Mouse (Mus musculus): ENCODE measurements around the gene Prkrip1. TPM values are rescaled to one million over a fixed set of nuclear protein-coding genes. Genes with fewer than 3 reads are reported as not detected.

The Prkrip1 gene
- polyA plus RNA-seq (2015; fragmentation: Nextera tagmentation; extraction: Ambion mirVana): 32.1 and 34.8 TPM in 2 replicates

GRCm38 (mm10) chr5:136198474-136199391, at the start of gene Prkrip1:
Gene Prkrip1 (minus strand): TSS chr5:136198963.

GRCm38 (mm10) chr5:136246452-136246838, 47.7 kb upstream of the Prkrip1 start, which contains the start of gene Sh2b2:
Gene Sh2b2 (minus strand): TSS chr5:136246556.

DNA sequence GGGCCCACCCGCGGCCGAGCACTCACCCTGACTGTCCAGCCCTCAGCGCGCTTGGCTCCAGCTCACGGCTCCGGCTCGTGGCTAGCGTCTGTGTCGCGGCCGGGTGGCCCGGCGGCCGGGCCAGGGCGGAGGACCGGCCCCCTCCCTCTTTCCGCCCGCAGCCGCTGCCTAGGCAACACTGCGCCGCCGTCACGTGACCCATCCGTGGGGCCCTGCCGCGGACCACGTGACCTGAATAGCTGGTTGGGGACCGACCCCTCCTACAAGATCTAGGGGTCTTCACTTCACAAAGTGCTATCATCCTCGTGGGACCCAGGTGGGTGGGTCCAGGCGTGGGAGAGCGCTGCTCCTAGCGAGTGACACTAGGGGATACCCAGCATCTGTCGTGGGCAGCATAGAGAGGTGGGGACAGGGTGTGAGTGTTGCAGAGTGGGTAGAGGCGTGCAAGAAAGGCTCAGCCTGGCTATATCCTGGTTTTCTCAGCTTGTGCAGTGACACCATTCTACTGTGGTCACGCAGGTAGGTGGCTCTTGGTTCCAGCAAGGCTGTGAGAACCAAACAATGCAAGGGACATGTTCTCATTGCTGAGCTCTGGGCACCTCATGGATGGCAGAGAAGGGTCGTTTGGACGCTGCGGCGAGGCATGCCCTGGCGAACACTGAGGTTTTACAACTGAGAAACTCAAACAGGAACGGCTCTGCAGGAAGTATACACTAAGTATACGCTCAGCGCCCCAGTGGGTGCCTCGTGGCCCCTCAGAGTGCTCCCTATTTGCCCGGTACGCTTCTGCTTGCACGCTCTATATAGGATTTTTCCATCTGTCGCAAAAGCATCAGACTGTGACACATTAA, 28.0 kb downstream of the Prkrip1 start, which contains the start of gene Orai2:
Gene Orai2, minus strand, starts transcription at position 202 of the 851 bp plus-strand sequence.

DNA sequence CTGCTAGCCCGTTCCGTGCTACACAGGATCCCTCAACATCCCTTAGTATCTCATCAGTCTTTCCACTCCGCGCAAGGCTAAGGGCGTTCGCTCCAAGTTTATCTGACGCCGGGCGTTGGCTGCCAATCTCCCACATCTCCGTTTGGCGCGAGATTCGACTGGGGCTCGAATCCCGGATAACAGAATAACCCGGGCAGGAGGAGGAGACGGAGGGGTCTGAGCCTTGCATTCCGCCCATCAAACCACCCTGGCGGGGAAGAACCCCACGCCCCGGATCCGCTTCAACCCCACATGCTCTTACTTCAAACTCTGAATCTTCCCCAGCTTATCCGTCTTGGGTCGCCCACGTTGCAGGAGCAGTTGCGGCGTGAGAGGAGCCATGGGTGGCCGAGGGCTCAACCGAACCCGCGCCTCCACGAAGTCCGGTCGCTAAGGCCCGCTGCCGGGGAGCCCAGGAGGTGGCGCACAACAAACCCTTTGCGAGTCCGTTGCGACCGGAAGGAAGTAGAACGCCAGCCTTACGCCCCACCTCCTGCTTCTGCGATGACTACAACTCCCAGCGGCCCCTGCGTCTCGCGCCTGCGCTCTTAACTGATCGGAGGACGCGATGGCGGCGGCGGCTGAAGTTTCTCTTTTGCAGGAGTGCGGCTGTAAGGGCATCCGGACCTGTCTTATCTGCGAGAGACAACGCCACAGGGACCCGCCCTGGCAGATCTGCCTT, 63.0 kb downstream of the Prkrip1 start, which contains the start of the genes Lrwd1 and Alkbh4:
Gene Lrwd1, minus strand, starts transcription at position 504 of the 721 bp plus-strand sequence.
Gene Alkbh4, plus strand, starts transcription at position 576 of the 721 bp plus-strand sequence.

Other genes with a start within 250 kb of the Prkrip1 start
- 2.0 and 2.9 TPM in 2 replicates for gene Ssc4d, start 224.4 kb downstream of the Prkrip1 start, polyA plus RNA-seq (2015; fragmentation: Nextera tagmentation; extraction: Ambion mirVana)
- not detected in 2 replicates for gene Zp3, start 218.9 kb downstream of the Prkrip1 start, polyA plus RNA-seq (2015; fragmentation: Nextera tagmentation; extraction: Ambion mirVana)
- 18.1 and 18.9 TPM in 2 replicates for gene Dtx2, start 204.2 kb downstream of the Prkrip1 start, polyA plus RNA-seq (2015; fragmentation: Nextera tagmentation; extraction: Ambion mirVana)
- 119 and 139 TPM in 2 replicates for gene Upk3b, start 160.5 kb downstream of the Prkrip1 start, polyA plus RNA-seq (2015; fragmentation: Nextera tagmentation; extraction: Ambion mirVana)
- 55.0 and 58.6 TPM in 2 replicates for gene Upk3bl, start 144.5 kb downstream of the Prkrip1 start, polyA plus RNA-seq (2015; fragmentation: Nextera tagmentation; extraction: Ambion mirVana)
- 5.5 and 6.1 TPM in 2 replicates for gene Rasa4, start 115.0 kb downstream of the Prkrip1 start, polyA plus RNA-seq (2015; fragmentation: Nextera tagmentation; extraction: Ambion mirVana)
- 135 and 146 TPM in 2 replicates for gene Polr2j, start 82.3 kb downstream of the Prkrip1 start, polyA plus RNA-seq (2015; fragmentation: Nextera tagmentation; extraction: Ambion mirVana)
- 12.4 and 14.1 TPM in 2 replicates for gene Lrwd1, start 62.9 kb downstream of the Prkrip1 start, polyA plus RNA-seq (2015; fragmentation: Nextera tagmentation; extraction: Ambion mirVana)
- 6.6 and 7.3 TPM in 2 replicates for gene Alkbh4, start 62.8 kb downstream of the Prkrip1 start, polyA plus RNA-seq (2015; fragmentation: Nextera tagmentation; extraction: Ambion mirVana)
- 5.9 and 6.2 TPM in 2 replicates for gene Orai2, start 28.2 kb downstream of the Prkrip1 start, polyA plus RNA-seq (2015; fragmentation: Nextera tagmentation; extraction: Ambion mirVana)
- 1.2 and 3.3 TPM in 2 replicates for gene Sh2b2, start 47.6 kb upstream of the Prkrip1 start, polyA plus RNA-seq (2015; fragmentation: Nextera tagmentation; extraction: Ambion mirVana)